Mouse (Mus musculus) thymus, postnatal 10 days (tissue): Measurements from ENCODE around the gene Crispld2.

Experiments
- DNase-seq, 2 experiments: peaks; one replicate each; pipeline ENCODE4 v3.0.0; 2021; ENCODE audit warnings: low spot score in 2 of 2

The Crispld2 gene

DNA sequence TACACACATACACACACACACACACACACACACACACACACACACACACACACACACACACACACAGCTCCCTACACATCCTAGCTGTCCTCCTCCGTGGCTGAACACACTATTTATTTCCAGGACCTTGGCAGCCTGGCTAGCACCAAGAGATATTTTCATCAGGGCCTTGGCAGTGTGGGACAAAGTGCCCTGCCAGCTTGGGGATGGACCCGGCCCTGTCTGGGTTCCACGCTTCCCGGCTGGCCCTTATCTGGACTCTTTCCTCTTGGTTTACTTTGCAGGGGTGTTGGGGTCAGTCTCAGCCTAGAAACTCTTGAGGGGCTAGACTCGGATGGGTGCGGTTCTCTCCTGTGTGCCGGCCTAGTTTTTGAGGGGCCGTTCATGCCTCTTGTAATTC, 8.2 kb downstream of the Crispld2 start:
- no peak for DNase-seq

DNA sequence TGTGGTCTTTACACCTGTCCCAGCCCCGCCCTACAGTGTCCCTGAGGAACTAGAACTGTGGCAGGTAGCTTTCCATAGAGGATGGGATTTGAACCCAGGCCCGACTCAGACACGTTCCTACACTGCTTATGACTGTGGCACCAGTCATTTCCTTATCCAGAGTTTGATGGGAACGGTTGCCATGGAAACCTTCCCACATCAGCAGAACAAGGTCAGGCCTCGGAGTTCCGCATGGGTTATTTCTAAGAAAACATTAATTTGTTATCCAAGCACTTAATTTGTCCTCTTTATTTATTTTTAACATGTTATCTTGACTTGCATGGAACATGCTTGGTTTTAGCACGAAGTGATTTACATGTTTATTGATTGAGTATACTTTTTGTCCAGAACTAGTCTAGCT, 9.5 kb downstream of the Crispld2 start:
- no peak for DNase-seq

DNA sequence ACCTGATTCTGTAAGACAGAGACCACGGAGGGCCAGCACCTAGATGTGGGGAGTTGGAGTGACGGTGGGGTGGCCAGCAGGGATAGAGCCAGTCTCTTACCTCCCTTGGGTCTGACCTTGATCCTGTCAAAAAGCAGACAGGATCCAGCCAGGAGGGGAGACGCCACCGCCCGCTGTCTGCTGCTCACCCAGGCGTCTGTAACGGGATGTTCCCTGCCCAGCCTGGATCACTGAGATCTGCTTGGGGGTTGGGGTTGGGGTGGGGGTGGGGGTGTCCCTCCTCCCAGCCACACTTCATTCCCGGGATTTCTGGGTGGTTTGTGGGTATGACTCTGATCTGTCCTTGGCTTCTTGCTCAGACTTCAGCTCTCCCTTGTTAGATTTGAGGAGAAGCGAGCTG, 10.1 kb downstream of the Crispld2 start:
- no peak for DNase-seq

DNA sequence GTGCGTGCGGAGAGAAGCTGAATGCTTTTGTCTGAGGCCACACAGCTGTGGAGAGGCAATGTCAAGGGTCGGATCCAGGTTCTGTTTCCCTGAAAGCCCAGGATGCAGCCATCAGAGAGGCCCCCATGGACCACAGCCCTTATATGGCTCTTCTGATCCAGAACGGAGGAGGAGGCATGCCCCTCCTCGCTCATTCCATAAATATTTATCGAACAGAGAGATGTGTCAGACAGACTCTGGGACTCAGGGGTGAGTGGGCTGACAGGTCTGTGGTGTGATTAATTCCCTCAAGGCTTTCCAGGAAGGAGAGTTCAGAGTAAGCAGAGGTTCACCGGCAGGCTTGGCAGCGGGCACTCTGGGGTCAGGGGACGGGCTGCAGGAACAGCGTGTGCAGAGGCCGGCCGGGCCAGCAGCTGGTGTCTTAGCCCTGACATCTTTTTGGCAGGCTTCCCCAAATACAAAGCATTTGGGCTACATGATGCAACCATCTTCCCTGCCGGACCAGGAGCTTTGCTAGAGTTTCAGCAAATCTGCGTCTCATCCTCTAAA, 12.0 kb downstream of the Crispld2 start:
- DNase-seq: no peak

GRCm38 (mm10) chr8:120004705-120005381, 12.6 kb downstream of the Crispld2 start:
- no peak for DNase-seq

- DNase-seq: no peak
Measured at GRCm38 (mm10) chr8:120006645-120007160, 14.5 kb downstream of the Crispld2 start.

DNA sequence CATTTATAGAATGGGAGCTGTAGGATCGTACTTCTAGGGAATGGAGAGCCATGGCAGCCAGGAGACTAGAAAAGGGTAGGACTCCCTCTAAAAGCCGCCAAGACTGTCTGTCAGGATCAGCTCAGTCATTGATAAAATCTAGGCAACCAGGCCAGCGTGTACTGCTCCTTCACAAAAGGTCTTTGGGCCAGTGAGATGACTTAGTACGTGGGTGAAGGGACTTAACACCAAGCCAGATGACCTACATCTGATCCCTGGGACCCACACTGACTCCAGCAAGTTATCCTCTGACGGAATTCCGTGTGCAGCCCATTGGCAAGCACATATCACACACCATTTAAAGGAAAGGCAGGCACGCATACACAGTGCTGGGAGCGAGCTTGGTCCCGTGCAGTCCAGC, 14.9 kb downstream of the Crispld2 start:
- DNase-seq: no peak

- no peak for DNase-seq
Measured at GRCm38 (mm10) chr8:120009284-120009683, 17.0 kb downstream of the Crispld2 start.

GRCm38 (mm10) chr8:120012491-120012890, 20.3 kb downstream of the Crispld2 start:
- DNase-seq: no peak

DNA sequence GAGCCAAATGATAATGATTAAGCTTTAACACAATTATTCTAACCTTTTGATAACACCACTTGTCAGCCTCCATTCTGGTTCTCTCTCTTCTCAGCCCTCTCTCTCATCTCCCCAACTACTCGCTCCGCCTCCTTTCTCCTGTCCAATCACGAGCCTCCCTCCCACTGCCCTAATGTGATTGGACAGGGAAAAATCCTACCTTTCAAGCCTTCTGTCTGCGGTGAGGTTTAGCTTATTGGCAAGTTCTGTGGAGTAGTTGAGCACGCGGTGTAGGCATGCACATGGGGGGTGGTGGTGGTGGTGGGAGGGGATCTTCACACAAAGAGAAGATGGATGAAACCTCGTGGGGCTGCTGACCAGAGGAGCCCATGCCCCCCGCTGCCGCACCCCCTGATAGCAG, 20.7 kb downstream of the Crispld2 start:
- DNase-seq: peak in 1 of 2 experiments; percentile 26

DNA sequence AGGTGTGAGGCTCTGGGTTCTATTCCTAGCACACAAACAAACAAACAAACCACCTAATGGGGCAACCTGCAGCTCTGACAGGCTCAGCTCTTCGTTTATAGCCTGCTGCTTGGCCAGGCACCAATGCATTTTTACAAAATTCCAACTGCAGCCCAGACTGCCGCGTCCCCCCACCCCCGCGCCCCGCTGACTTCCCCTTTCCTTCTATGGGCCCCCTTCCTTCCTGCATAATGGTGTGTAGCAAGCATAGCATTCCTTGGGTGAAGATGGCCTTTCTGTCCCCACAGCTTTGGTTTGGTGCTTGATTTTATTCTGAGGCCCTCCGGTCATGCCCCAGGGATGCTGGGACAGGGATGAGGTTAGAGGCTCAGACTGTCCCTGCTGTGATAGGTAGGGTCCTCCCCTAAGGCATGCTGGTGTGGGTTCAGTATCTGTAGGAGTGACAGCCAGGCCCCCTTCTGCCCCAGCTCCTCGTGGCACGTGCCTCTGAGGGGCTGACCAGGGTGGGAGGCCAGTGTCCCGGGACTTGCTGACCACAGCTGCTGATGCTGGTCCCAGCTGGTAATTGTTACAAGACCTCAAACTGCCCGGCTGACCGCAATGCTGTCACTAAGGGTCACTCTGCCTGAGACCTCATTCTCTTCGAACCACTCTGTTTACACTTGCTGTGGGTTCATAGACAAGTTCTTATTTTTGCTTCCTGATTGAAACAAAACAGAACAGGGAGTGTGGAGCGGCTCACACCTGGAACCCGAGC, 22.2 kb downstream of the Crispld2 start:
- DNase-seq: no peak

- no peak for DNase-seq
Measured at GRCm38 (mm10) chr8:120015916-120016315, 23.7 kb downstream of the Crispld2 start.

DNA sequence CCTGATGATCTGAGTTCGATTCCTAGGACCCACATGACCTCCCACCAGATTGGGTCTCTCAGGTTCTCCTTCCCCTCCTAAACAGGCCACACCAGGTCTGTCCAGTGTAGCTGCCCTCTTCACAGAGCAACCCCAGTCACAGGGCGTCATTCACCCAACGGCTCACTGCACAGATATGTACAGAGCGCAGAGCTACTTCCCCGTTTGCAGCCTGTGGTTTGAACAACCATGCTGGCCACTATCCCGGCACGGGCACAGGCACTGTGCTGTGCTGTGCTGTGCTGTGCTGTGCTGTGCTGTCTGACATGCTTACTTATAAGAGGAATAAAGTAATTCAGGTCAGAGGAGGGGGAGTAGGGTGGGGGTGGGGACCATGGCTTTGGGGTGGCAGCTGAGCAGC, 24.2 kb downstream of the Crispld2 start:
- DNase-seq: no peak

DNA sequence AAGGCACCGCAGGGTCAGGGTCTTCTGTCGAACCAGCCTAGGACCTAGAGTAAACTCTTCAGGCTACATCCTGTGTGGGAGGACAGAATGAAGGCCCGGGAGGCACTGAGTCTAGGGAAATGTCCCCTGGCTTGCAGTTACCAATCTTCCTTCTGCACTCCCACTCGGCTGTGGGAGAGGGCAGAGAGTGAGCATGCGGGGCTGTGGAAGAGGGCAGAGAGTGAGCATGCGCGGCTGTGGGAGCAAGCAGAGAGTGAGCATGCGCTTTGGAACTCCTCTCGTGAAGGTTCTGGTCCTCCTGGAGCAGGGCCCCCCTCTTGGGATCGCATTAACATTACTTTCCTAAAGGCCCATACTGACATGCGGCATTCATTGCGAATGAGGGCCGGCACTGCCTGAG, 25.1 kb downstream of the Crispld2 start:
- no peak for DNase-seq

DNA sequence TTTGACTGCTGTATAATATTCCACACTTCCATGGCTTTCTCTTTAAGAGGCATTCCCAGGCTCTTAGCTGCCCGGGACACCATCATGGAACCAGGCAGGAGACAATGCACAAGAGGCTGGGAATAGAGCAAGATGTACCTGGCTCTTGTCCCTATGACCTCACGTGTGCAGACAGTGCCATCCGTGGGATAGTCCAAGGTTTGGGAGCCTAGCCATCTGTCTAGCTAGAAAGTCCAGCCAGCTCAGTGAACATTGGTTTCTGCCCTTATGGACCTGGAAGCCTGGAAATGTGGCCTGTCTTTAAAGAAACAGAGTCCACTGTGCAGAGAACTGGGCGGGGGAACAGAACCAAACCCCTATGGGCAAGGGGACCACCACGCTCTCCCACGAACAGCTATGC, 25.5 kb downstream of the Crispld2 start:
- no peak for DNase-seq

GRCm38 (mm10) chr8:120018379-120018778, 26.1 kb downstream of the Crispld2 start:
- DNase-seq: no peak

DNA sequence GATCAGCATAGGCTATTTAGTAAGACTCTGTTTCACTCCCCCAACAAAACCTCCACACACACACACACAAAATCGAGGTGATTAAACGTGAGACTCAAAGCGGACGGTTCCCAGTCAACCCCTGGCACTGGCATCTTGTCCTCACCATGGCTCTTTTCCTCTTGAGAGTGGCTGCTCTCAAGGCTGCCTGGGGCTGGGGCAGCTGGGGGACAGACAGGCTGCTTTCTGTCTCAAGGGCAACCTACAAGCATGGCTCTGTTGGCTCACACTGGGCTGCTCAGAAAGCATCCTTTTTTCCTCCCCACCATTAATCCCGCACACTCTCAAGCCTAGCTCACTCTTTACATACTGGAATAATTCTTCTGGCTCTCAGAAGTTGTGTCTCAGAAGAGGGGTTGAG, 27.1 kb downstream of the Crispld2 start:
- DNase-seq: no peak

- no peak for DNase-seq
Measured at GRCm38 (mm10) chr8:120020298-120020697, 28.1 kb downstream of the Crispld2 start.

DNA sequence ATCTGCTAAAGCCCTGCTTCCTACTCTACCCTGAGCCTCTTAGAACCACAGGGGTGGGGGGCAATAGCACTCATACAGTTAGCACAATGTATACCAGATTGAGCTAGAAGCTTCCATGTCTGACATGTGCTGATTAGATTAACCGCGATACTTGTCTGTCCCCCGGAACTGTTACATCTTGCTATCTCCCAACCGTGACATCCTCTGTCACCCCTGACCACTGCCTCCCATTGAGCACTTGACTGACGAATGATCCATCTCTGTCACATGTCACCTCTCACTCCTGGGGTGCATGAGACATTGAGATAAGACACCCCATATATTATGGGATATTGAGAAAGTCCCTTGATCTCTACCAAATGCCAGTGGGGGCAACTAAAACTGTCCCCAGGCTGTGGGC, 34.0 kb downstream of the Crispld2 start:
- DNase-seq: no peak

- no peak for DNase-seq
Measured at GRCm38 (mm10) chr8:120026991-120027390, 34.8 kb downstream of the Crispld2 start.

DNA sequence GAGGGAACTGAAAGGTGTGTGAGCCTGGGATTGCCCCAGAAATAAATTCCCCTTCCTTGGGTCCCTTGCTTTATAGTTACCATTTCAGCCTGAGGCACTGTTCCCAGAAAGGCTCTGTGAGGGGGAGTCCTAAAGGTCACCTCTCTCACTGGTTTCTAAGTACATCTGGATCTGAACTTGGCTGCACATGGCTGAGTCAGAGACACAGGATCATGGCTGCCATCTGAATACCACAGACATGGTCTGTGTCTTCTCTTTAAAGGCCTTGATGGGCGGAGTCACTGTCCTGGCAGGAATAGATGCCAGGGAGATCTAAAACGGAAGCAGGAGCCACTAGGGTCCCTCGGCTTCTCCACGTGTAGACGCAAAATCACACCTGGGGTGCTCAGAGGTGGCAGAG, 38.2 kb downstream of the Crispld2 start:
- no peak for DNase-seq

- peak; percentile 76 to 83 for DNase-seq
Measured at GRCm38 (mm10) chr8:120032549-120033208, 40.4 kb downstream of the Crispld2 start.
